Mouse (Mus musculus): ENCODE measurements at regions not wholly inside any gene's neighbourhood (a gene's known extent, or its start where the extent isn't known, plus 50 kb on each side); places are given as distances from the start of the nearest gene placed in this dataset.

GRCm38 (mm10) chr9:69685630-69686029 is 75.1 kb downstream of the Foxb1 start:
- no peak for DNase-seq
- H3K27ac ChIP-seq (ENCODE audit: insufficient read depth, low read length): no peak overlapping the region
- no peak for TF ChIP-seq CTCF (IDR thresholded peaks at IDR 0.05; ENCODE audit: borderline replicate concordance, insufficient read depth, low read depth, low read length)
- no peak for TF ChIP-seq POLR2A (IDR thresholded peaks at IDR 0.05; ENCODE audit: borderline replicate concordance, insufficient read depth, low read length)
- 21% methylated on average over 4 of the region's 4 CpGs for WGBS
- no peaks in the 10 kb centered on the region for H3K27me3 ChIP-seq (ENCODE audit: control insufficient read depth, insufficient read depth, low read length)
- H3K4me1 ChIP-seq (ENCODE audit: control insufficient read depth, insufficient read depth, low read length): no peaks in the 10 kb centered on the region
- H3K4me3 ChIP-seq (replicated peaks; ENCODE audit: insufficient read depth, low read depth, low read length): no peak overlapping the region

DNA sequence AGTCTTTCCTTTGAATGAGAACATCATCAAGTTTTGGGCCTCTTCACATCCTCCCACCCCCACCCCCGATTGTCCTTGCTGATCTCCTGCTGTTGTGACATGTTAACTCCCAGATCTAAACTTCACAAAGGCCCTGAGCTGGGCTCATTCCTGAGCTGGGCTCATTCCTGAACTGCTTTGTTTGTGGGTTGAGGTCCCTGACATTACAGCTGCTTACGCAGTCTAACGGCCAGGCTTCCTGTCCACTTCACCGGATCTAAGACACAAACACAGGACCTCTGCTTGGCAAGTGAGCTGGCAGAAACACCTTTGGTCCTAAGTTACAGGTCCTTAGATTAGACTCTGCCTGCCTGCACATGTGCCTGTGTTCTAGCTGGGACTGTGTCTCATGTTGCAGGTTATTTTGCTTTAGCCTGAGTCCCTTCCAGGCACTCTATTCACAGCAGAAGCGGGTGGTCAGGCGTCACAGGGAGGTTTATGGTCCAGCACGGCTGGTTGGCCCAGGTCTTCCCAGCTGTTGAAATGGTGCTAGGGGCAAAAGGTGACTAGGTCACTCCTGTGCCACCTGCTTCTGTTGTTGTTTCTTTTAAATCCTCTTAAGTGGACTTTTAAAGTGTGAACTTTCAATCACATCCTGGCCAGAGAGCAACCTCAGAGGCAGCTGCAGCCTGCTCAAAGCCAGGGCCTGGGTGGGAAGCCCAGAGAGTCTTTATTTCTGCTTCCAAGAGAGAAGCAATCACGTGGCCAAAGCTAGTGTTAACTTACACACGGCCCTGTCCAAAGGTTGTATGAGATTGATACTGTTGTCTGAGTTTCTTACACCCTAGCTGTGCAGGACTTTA is 79.1 kb downstream of the Foxb1 start:
- Histone ChIP-seq H3K27ac (ENCODE audit: insufficient read depth, low read length) (no peak overlapping the region), H3K27me3 (ENCODE audit: control insufficient read depth, insufficient read depth, low read length) (no peaks in the 10 kb centered on the region), H3K4me3 (replicated peaks; ENCODE audit: insufficient read depth, low read depth, low read length) (no peak overlapping the region), H3K4me1 (ENCODE audit: control insufficient read depth, insufficient read depth, low read length) (no peaks in the 10 kb centered on the region)
- no peak for DNase-seq
- 37% methylated on average over 9 of the region's 9 CpGs for WGBS
- TF ChIP-seq CTCF (IDR thresholded peaks at IDR 0.05; ENCODE audit: borderline replicate concordance, insufficient read depth, low read depth, low read length) (no peak), POLR2A (IDR thresholded peaks at IDR 0.05; ENCODE audit: borderline replicate concordance, insufficient read depth, low read length) (no peak)

DNA sequence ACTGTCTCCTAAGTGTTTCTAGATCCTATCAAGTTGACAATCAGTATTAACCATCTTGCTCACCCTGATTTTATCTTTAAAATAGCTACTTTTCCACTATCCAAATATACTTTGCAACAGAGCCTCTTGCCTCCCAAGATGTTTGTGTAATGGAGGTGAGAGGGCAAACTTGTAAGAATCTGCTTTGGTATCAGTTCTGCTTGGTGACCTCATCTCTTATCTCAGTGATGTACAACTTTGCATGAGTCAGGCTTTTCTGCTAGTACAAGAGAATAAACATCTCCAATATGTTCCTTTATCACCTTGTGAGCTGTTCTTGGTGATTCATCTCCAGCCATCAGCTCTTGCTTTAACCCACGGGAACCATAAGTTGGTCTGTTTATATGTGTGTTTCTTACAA is 82.1 kb downstream of the Foxb1 start:
- Histone ChIP-seq H3K4me1 (ENCODE audit: control insufficient read depth, insufficient read depth, low read length) (no peaks in the 10 kb centered on the region), H3K27ac (ENCODE audit: insufficient read depth, low read length) (no peak overlapping the region), H3K4me3 (replicated peaks; ENCODE audit: insufficient read depth, low read depth, low read length) (no peak overlapping the region), H3K27me3 (ENCODE audit: control insufficient read depth, insufficient read depth, low read length) (no peaks in the 10 kb centered on the region; the same call in 1 of the 2 replicates)
- DNase-seq: no peak
- WGBS: 100% methylated on average over 1 of the region's 1 CpGs
- TF ChIP-seq POLR2A (IDR thresholded peaks at IDR 0.05; ENCODE audit: borderline replicate concordance, insufficient read depth, low read length) (no peak), CTCF (IDR thresholded peaks at IDR 0.05; ENCODE audit: borderline replicate concordance, insufficient read depth, low read depth, low read length) (no peak)

DNA sequence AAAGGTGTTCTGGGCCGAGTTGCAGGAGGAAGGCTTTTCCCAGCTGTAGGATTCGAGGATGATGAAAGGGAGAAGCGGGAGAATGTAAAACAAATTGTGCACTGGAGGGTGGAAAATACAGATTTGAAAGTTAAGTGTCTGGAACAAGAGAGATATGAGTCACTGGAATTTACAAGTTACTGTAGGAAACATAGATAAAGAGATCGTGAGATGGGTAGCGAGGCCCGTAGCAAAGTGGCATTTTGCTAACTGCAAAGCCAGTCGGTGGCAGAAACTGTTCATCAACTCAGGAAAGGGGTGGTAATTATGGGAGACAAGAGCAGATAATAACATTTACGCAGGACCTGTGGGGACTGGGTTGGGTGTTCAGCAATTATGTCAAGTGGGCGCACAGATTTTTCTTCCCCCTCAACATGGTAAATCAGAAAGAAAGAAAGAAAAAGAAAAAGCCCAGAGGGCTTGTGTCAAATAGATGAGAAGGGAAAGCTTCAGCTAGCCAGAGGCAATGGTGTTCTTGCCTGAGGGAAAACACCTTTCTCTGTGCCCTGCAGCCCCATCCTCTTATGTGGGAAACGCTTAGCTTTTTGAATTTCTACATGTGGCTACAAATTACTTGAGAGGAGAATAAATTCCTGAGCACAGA is 87.2 kb downstream of the Foxb1 start:
- Histone ChIP-seq H3K27ac (ENCODE audit: insufficient read depth, low read length) (no peak overlapping the region), H3K4me1 (ENCODE audit: control insufficient read depth, insufficient read depth, low read length) (peaks cover 3% of the 10 kb centered on the region; the same call in 1 of the 2 replicates), H3K27me3 (ENCODE audit: control insufficient read depth, insufficient read depth, low read length) (peaks cover 2% of the 10 kb centered on the region; the same call in 1 of the 2 replicates), H3K4me3 (replicated peaks; ENCODE audit: insufficient read depth, low read depth, low read length) (no peak overlapping the region)
- TF ChIP-seq CTCF (IDR thresholded peaks at IDR 0.05; ENCODE audit: borderline replicate concordance, insufficient read depth, low read depth, low read length): no peak
- TF ChIP-seq POLR2A (IDR thresholded peaks at IDR 0.05; ENCODE audit: borderline replicate concordance, insufficient read depth, low read length): no peak
- 58% methylated on average over 10 of the region's 10 CpGs for WGBS
- DNase-seq: no peak

DNA sequence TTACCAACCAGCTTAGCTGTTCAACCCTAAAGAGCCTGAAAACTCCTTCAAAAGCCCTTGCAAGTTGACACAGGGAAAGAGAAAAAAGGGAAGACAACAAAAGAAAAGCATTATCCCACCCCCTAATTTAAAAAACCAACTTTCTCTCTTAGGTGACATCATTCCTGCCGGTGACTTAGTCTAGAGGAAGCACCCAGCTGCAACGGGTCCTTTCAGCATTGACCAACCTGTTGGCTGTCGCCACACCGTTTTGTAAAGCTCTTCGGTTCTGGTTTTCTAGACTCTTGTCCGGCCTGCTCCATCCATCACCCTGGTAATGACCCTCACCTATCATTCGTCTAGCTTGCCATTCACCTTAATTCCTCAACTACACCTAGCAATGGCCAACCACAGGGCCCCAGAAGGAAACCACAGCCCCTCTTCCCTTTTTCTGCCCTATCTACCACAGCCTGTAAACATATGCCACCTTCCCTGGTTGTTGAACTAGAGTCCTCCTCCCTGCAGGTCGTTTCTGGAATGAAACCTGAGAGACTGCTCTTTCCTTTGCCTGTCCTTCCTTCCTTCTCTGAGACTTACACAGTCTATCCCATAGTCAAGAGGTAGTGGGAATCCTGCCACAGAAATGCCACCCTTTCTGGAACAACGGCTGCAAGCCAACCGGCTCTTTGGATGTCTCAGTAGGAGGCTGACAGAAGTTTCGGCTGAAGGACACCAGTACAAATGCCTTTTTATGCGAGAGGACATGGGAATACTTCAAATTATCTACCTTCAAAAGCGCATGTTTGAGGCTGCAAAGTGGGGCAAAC is 87.9 kb downstream of the Foxb1 start:
- Histone ChIP-seq H3K27me3 (ENCODE audit: control insufficient read depth, insufficient read depth, low read length) (peaks cover 2% of the 10 kb centered on the region; the same call in 1 of the 2 replicates), H3K27ac (ENCODE audit: insufficient read depth, low read length) (no peak overlapping the region), H3K4me1 (ENCODE audit: control insufficient read depth, insufficient read depth, low read length) (peaks cover 3% of the 10 kb centered on the region; the same call in 1 of the 2 replicates), H3K4me3 (replicated peaks; ENCODE audit: insufficient read depth, low read depth, low read length) (no peak overlapping the region)
- TF ChIP-seq CTCF (IDR thresholded peaks at IDR 0.05; ENCODE audit: borderline replicate concordance, insufficient read depth, low read depth, low read length) (no peak), POLR2A (IDR thresholded peaks at IDR 0.05; ENCODE audit: borderline replicate concordance, insufficient read depth, low read length) (no peak)
- 58% methylated on average over 13 of the region's 13 CpGs for WGBS
- no peak for DNase-seq

- Histone ChIP-seq H3K4me3 (replicated peaks; ENCODE audit: insufficient read depth, low read depth, low read length) (no peak overlapping the region), H3K27ac (ENCODE audit: insufficient read depth, low read length) (no peak overlapping the region), H3K4me1 (ENCODE audit: control insufficient read depth, insufficient read depth, low read length) (peaks cover 3% of the 10 kb centered on the region; the same call in 1 of the 2 replicates), H3K27me3 (ENCODE audit: control insufficient read depth, insufficient read depth, low read length) (peaks cover 2% of the 10 kb centered on the region; the same call in 1 of the 2 replicates)
- 2% methylated on average over 18 of the region's 18 CpGs for WGBS
- no peak for DNase-seq
- TF ChIP-seq CTCF (IDR thresholded peaks at IDR 0.05; ENCODE audit: borderline replicate concordance, insufficient read depth, low read depth, low read length) (no peak), POLR2A (IDR thresholded peaks at IDR 0.05; ENCODE audit: borderline replicate concordance, insufficient read depth, low read length) (no peak)
These were observed 89.5 kb downstream of the Foxb1 start for GRCm38 (mm10) chr9:69671199-69671598.

DNA sequence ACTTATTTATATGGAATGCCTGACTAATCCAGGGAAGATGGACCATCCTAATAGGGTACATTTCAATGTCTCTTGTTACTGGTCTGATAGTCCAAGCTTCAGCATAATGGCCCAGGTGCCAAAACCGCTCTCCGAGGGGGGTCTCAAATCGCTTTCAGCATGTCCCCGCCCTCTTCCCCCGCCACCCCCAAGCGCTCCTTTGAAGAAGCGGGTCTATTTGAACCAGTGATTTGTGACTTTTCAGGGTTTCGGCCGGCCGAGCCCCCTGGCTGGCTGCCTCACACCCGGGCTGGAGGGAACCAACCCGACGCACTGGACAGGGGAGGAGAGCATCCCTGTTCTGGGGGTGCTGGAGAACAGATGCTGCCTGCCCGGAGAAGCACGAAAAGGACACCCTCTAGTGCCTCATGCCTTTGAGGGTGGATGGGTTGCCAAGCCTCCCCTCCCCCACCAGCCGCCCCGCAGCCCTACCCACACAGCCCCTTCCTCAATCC is 90.1 kb downstream of the Foxb1 start:
- H3K27me3 ChIP-seq (ENCODE audit: control insufficient read depth, insufficient read depth, low read length): peaks cover 2% of the 10 kb centered on the region; the same call in 1 of the 2 replicates

More for the DNA sequence above, 90.1 kb downstream of the Foxb1 start:
- TF ChIP-seq POLR2A (IDR thresholded peaks at IDR 0.05; ENCODE audit: borderline replicate concordance, insufficient read depth, low read length): no peak
- no peak for DNase-seq
- Histone ChIP-seq H3K4me3 (replicated peaks; ENCODE audit: insufficient read depth, low read depth, low read length) (no peak overlapping the region), H3K4me1 (ENCODE audit: control insufficient read depth, insufficient read depth, low read length) (peaks cover 3% of the 10 kb centered on the region; the same call in 1 of the 2 replicates), H3K27ac (ENCODE audit: insufficient read depth, low read length) (no peak overlapping the region)
- WGBS: under 1% methylated on average over 17 of the region's 17 CpGs
